Mouse (Mus musculus): ENCODE measurements around the gene Zfand3. TPM values are rescaled to one million over a fixed set of nuclear protein-coding genes. Genes with fewer than 3 reads are reported as not detected.

Zfand3 gene
- polyA plus RNA-seq, 1 experiment = 92.7 TPM

GRCm38 (mm10) chr17:30164818-30165217, 160.3 kb downstream of the Zfand3 start:
- no peak for TF ChIP-seq GATA1 (IDR thresholded peaks at IDR 0.05; ENCODE audit: low read length)

- no peak for TF ChIP-seq GATA1 (IDR thresholded peaks at IDR 0.05; ENCODE audit: low read length)
Measured at GRCm38 (mm10) chr17:30177435-30177834, 172.9 kb downstream of the Zfand3 start.

GRCm38 (mm10) chr17:30178402-30178801, 173.9 kb downstream of the Zfand3 start:
- TF ChIP-seq GATA1 (IDR thresholded peaks at IDR 0.05; ENCODE audit: low read length) = no peak

GRCm38 (mm10) chr17:30180197-30180596, 175.7 kb downstream of the Zfand3 start:
- TF ChIP-seq GATA1 (IDR thresholded peaks at IDR 0.05; ENCODE audit: low read length) = no peak

DNA sequence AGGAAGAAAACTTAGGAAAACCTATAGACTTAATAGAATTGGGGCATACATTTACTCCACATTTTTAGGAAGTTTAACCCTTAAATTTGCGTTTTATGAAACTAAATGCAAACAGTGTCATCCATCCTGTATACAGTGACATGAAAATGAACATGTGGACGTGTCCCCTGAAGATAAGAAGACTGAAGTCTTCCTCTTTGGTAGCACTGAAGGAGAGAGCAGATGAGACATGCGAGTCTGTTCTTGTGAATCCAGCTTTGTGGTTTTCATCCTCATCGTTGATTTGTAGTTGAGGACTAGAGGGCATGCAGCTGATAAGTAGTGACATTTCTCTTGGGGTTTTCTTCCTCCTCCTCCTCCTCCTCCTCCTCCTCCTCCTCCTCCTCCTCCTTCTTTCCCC, 177.0 kb downstream of the Zfand3 start:
- no peak for TF ChIP-seq GATA1 (IDR thresholded peaks at IDR 0.05; ENCODE audit: low read length)

- no peak for TF ChIP-seq GATA1 (IDR thresholded peaks at IDR 0.05; ENCODE audit: low read length)
Measured at GRCm38 (mm10) chr17:30182063-30182462, 177.5 kb downstream of the Zfand3 start.

- no peak for TF ChIP-seq GATA1 (IDR thresholded peaks at IDR 0.05; ENCODE audit: low read length)
Measured at GRCm38 (mm10) chr17:30183561-30183960, 179.0 kb downstream of the Zfand3 start.

GRCm38 (mm10) chr17:30187154-30187553, 182.6 kb downstream of the Zfand3 start:
- no peak for TF ChIP-seq GATA1 (IDR thresholded peaks at IDR 0.05; ENCODE audit: low read length)

DNA sequence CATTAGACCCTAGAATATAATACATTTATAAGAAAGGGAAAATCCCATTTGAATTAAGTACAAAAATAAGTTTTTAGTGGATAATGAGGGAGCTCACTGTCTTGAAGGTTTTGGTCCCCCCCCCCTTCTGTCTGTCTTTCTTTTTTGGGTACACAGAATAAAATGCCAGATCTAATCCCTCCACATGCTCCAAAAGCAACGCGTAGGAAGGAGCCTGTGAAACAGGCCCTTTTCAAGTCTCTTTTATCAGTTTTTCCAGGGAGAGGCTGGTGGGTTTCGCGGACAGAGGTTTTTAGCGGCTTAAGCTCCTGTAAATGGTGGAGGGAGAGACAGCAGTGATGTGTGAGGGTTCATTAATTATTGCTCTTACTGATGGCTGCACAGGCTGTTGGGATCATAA, 183.0 kb downstream of the Zfand3 start:
- no peak for TF ChIP-seq GATA1 (IDR thresholded peaks at IDR 0.05; ENCODE audit: low read length)

DNA sequence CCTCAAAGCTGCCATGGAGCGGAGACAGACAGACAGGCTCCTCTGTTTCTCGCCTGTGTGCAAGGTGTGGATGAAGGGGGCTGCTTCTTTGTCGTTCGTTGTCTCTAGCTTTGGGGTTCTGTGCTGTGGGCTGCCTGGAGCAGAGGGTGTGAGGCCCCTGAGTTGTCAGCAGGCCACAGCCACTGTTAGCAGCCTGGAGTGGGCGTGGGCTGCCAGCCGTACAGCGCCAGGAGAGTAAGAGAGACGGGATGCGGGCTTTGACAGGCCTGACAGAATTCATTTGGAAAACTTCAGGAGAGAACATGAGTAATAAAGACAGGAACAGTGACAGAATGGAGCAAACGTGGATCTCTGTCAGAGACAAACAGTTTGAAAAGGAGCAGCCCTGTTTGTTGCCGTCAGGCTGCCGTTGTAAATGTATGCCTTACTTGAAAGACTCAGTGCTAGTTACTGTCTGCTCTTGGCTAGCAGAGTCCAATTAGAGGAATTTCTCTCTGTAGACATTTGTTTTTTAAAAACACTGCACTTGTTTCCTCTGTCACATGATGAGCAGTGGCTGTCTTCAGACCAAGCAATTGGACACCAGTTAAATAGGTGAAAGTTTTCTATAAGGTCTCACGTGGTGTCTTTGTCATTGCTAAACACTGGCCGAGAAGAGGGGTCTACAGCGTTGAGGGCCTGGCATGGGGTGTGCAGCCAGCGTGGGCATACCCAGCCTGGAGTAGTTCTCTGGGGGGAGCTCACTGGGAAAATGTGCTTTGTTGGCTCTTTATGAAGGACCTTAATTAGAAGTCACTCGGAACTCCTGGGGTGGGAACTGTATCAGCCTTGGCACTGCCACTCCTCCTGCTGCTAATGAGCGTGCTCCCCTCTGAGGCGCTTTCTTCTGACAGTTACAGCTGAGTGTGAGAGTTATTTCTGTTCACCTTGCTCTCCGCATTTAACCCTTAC, 183.8 kb downstream of the Zfand3 start:
- TF ChIP-seq GATA1 (IDR thresholded peaks at IDR 0.05; ENCODE audit: low read length) = no peak

GRCm38 (mm10) chr17:30191097-30191640, 186.6 kb downstream of the Zfand3 start:
- TF ChIP-seq GATA1 (IDR thresholded peaks at IDR 0.05; ENCODE audit: low read length) = no peak

DNA sequence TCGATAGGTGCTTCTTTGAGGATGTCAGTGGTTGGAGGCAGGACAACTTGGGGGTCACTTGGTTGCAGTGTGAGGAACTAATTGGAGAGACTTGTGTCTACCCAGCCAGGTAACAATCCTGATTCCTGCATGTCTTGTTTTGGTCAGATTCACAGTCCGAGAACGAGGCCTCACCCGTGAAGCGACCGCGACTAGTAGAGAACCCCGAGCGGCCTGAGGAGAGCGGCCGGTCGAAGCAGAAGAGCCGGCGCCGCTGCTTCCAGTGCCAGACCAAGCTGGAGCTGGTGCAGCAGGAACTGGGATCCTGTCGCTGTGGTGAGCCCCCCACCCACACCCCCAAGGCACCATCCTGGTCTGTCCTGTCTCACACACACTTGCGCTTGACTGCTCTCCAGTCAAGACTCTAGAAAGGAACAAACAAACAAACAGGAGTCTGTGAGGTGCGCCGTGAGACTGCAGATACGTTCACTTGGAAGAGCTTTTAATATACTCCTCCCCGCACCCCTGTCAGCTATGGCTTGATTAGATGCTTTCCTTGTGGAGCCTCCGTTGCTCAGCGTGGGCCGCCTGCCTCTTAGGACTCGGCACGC, 188.0 kb downstream of the Zfand3 start:
- TF ChIP-seq GATA1 (IDR thresholded peaks at IDR 0.05; ENCODE audit: low read length) = no peak

- TF ChIP-seq GATA1 (IDR thresholded peaks at IDR 0.05; ENCODE audit: low read length) = no peak
Measured at GRCm38 (mm10) chr17:30193615-30194014, 189.1 kb downstream of the Zfand3 start.

GRCm38 (mm10) chr17:30194091-30194490, 189.6 kb downstream of the Zfand3 start:
- no peak for TF ChIP-seq GATA1 (IDR thresholded peaks at IDR 0.05; ENCODE audit: low read length)

- TF ChIP-seq GATA1 (IDR thresholded peaks at IDR 0.05; ENCODE audit: low read length) = no peak
Measured at GRCm38 (mm10) chr17:30194629-30195445, 190.3 kb downstream of the Zfand3 start.

All from G1E-ER4 (cell line).